Mouse (Mus musculus) spleen, postnatal 10 days (tissue): ENCODE measurements around the gene Lrrc30.

Experiments used
- DNase-seq, 2 experiments: peaks; one replicate each; pipeline ENCODE4 v3.0.0; 2021 to 2022; ENCODE audit warnings: low spot score in 2 of 2

Lrrc30 gene

GRCm38 (mm10) chr17:67583422-67583821 is 49.1 kb downstream of the Lrrc30 start:
- DNase-seq: no peak

- DNase-seq: no peak
Observed at GRCm38 (mm10) chr17:67582681-67583356, 49.7 kb downstream of the Lrrc30 start.

- no peak for DNase-seq
Observed at GRCm38 (mm10) chr17:67581839-67582238, 50.7 kb downstream of the Lrrc30 start.
